Mouse (Mus musculus) lung, postnatal 25 days (tissue): ENCODE results near the gene 4930596D02Rik.

ENCODE experiments used
- DNase-seq: peaks from one replicate; pipeline ENCODE4 v3.0.0; 2022; ENCODE audit warnings: low spot score

Gene 4930596D02Rik

GRCm38 (mm10) chr14:35811878-35812277 lies at the start of gene 4930596D02Rik:
TSS of gene 4930596D02Rik (minus strand) at chr14:35811978.
- DNase-seq, result no peak

- no peak for DNase-seq
Measured at GRCm38 (mm10) chr14:35853254-35853653, 41.5 kb upstream of the 4930596D02Rik start.

- no peak for DNase-seq
Measured at GRCm38 (mm10) chr14:35845271-35845670, 33.5 kb upstream of the 4930596D02Rik start.

GRCm38 (mm10) chr14:35842111-35842721 lies 30.4 kb upstream of the 4930596D02Rik start:
- no peak for DNase-seq

GRCm38 (mm10) chr14:35792656-35793213 lies 19.0 kb downstream of the 4930596D02Rik start:
- DNase-seq, result no peak

- DNase-seq, result no peak
Measured at GRCm38 (mm10) chr14:35780033-35780432, 31.7 kb downstream of the 4930596D02Rik start.

GRCm38 (mm10) chr14:35773306-35773705 lies 38.5 kb downstream of the 4930596D02Rik start:
- DNase-seq, result no peak
